Mouse (Mus musculus) embryonic facial prominence, embryonic 15.5 days (tissue): ENCODE measurements around the gene Clmp. TPM values are rescaled to one million over a fixed set of nuclear protein-coding genes. Genes with fewer than 3 reads are reported as not detected.
"Not testable (repeated sequence)": the region's sequence is repeated elsewhere in the genome, so short reads cannot be mapped to it uniquely, and the experiment has no call there.

ENCODE experiments used
- ATAC-seq: fragments of 200-750 bp; cut with Nextera tagmentation; 2 replicates; pipeline ENCODE4 v1.8.0; 2017; ENCODE audit warnings: low read depth, moderate TSS enrichment; ENCODE audit not compliant: insufficient number of reproducible peaks, low FRiP score, low TSS enrichment
- H3K27ac ChIP-seq: fragments of 300-500 bp; sonication (generic); replicated peaks from 2 replicates; pipeline ENCODE4 v1.5.1; 2015; ENCODE audit warnings: mild to moderate bottlenecking, inconsistent platforms
- H3K27me3 ChIP-seq: fragments of 300-500 bp; sonication (generic); 2 replicates; pipeline ENCODE4 v1.6.1; 2015; ENCODE audit warnings: inconsistent platforms
- H3K36me3 ChIP-seq: fragments of 300-500 bp; sonication (generic); 2 replicates; pipeline ENCODE4 v1.6.1; 2015; ENCODE audit warnings: mild to moderate bottlenecking, inconsistent platforms
- H3K4me1 ChIP-seq: fragments of 300-500 bp; sonication (generic); 2 replicates; pipeline ENCODE4 v1.6.1; 2015; ENCODE audit warnings: inconsistent platforms
- H3K4me2 ChIP-seq: fragments of 300-500 bp; sonication (generic); replicated peaks from 2 replicates; pipeline ENCODE4 v1.6.1; 2015; ENCODE audit warnings: mild to moderate bottlenecking, inconsistent platforms
- H3K4me3 ChIP-seq: fragments of 300-500 bp; sonication (generic); replicated peaks from 2 replicates; pipeline ENCODE4 v1.5.1; 2015; ENCODE audit warnings: mild to moderate bottlenecking, inconsistent platforms
- H3K9ac ChIP-seq: fragments of 300-500 bp; sonication (generic); 2 replicates; pipeline ENCODE4 v1.6.1; 2015; ENCODE audit warnings: inconsistent platforms
- H3K9me3 ChIP-seq: fragments of 300-500 bp; sonication (generic); replicated peaks from 2 replicates; pipeline ENCODE4 v1.6.1; 2016; ENCODE audit warnings: inconsistent platforms
- WGBS: fragments of 180-500 bp; shearing (Covaris S2); methylation state at CpG from one replicate; pipeline ENCODE4 v1.1.7; 2015; 5-methylcytosine and 5-hydroxymethylcytosine counted together
- polyA plus RNA-seq: library from polyadenylated mRNA; unstranded; fragments of >200 nt; fragmentation: Nextera tagmentation; extraction: Ambion mirVana; gene quantifications from 2 replicates; pipeline ENCODE4 v1.2.1, GENCODE M21; 2015

Clmp gene
- polyA plus RNA-seq, 1 experiment from 2014 or later, result 41.4 TPM

DNA sequence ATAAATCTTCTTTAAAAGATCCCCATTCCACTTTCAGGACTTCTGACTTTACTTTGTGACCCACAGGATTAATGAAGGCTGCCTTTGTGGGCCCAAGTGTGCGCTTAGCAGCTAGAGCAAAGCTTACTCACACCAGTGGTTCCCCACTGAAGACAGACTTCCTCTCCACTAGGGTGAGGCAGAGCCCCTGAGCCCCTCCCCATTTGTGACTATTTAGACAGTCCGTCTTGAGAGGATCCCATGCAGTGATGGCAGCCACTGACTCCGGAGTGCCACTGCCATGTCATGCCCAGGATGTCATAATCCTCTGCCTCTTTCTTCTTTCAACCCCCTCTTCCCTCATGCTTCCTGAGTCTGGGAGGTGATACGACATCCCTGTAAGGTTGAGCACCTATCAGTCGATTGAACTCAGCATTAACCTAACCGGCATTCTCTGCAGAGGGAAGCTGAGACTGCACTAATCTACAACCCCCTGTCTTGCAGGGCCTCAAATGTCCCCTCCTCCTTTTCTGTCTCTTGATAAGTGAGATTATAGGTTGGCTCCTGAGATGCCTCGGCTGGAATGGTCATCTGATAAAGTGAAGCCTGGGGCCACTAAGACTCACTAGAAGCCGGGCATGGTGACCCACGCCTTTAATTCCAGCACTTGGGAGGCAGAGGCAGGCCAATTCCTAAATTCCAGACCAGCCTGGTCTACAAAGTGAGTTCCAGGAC, 112.6 kb downstream of the Clmp start:
- Histone ChIP-seq H3K4me1 (peaks cover 16% of the 10 kb centered on the region), H3K27me3 (no peaks in the 10 kb centered on the region), H3K4me3 (no peak overlapping the region), H3K27ac (peak overlapping the region; percentile 98; the same call in 1 of the 2 replicates), H3K4me2 (no peak overlapping the region), H3K36me3 (peaks cover 3% of the 10 kb centered on the region; the same call in 1 of the 2 replicates), H3K9ac (no peak overlapping the region), H3K9me3 (no peaks in the 10 kb centered on the region)
- no peak for ATAC-seq
- 76% methylated on average over 9 of the region's 9 CpGs for WGBS

DNA sequence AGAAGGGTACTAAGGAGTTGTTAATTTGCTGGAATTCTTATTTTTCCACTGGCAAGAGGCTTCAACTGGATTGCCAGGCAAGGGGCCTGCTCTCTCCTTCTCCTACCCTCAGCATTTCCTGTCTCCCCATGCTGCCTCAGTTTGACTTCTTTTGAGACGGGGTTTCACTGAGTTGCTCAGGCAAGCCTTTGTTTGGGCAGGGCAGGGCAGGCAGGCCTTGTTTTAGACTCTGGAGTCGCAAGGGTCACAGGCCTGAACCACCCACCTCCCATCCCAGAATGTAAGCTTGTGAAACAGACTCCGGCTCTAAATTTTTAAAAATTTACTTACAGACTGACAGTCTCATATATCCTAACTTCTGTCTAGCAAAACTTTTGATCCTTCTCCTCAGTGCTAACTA, 113.3 kb downstream of the Clmp start:
- H3K4me3 ChIP-seq, result no peak overlapping the region
- no peak overlapping the region; the same call in 1 of the 2 replicates for H3K9ac ChIP-seq
- peaks cover 10% of the 10 kb centered on the region for H3K36me3 ChIP-seq
- H3K9me3 ChIP-seq, result no peaks in the 10 kb centered on the region
- no peaks in the 10 kb centered on the region for H3K27me3 ChIP-seq
- H3K4me2 ChIP-seq, result no peak overlapping the region
- peak overlapping the region; percentile 98 for H3K27ac ChIP-seq
- 51% methylated on average over 3 of the region's 3 CpGs for WGBS
- peaks cover 22% of the 10 kb centered on the region for H3K4me1 ChIP-seq
- no peak for ATAC-seq

DNA sequence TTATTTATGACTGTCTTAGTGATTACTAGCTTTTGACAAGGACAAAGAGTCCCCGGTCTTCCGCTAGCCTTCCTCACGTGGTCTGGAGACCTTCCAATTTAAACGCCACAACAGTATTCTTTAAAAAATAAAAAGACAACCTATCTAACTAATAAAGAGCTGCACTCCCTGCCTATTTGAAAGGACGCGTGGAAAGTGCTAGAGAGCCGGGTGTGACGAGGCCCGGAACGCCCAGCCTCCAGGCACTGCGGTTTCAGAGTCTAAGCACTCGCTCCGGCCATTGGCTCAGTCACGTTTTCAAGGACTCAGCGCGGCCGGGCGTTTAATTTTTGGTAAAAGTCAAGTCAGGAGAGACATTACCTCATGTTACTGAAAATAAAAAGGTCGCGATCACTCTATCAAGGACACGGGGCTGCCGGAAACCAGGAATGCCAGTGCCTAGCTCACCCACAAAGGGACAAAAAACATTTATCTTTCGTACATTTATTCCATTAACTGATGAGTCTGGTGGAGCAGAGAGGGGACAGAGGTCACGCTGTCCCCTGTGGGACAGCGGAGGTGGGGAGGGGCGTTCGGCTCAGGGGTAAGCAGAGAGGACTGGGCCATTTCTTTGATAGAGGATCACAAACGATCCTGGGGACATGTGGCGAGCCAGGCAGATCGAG, 114.2 kb downstream of the Clmp start:
- peak overlapping the region; percentile 70 for H3K9ac ChIP-seq
- H3K36me3 ChIP-seq, result peaks cover 16% of the 10 kb centered on the region
- peaks cover 27% of the 10 kb centered on the region for H3K4me1 ChIP-seq
- ATAC-seq, result 0 out of 2 replicates have a peak, but pooled peaks have one; percentile 0
- H3K4me3 ChIP-seq, result peak overlapping the region; percentile 97
- H3K4me2 ChIP-seq, result peak overlapping the region; percentile 68
- peak overlapping the region; percentile 98 for H3K27ac ChIP-seq
- WGBS, result under 1% methylated on average over 30 of the region's 30 CpGs
- H3K27me3 ChIP-seq, result no peaks in the 10 kb centered on the region
- H3K9me3 ChIP-seq, result no peaks in the 10 kb centered on the region

DNA sequence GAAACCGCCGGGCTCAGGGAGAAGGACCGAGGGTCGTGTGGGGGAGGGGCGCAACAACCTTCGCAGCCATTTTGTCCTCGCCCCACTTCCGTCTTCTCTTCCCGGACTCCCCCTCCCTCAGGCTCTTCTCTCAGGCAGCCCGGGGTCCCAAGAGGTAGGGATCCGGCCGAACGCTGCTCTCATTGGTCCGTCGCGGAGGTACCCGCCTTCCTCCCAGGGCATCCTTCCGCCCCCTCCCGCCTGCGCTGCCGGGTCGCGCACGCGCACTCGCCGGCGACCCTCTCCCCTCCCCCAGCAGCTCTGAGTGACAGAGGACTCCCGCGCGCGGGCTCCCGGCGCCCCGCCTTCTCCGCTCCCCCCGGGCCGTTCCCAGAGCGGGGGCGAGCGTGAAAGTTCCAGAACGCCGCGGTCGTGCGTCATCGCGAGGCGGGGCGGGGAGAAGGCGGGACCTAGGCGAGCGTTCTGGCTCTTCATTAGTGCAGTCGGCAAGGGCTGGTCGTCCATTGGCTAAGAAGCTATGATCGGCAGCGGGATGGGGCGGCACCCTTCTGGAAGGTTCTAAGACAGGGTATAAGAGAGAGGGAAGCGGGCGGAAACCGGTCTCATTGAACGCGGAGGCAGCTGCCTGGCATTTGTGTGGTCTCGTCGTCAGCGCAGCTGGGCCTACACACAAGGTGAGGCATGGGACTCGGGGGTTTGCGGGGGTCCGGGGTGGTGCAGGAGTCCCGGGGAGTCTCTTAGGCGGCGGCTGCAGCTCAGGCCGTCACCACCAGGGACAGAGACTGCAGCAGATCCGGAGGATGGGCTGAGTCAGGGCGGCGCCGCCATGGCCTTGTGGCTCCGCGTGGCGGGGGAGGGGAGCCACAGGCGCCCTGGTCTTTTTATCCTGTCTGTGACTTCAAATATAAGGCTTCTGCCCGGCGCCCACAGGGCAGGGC, 115.2 kb downstream of the Clmp start, which contains the start of gene Hspa8:
Gene Hspa8 (plus strand): TSS at position 310 of the 938 bp plus-strand sequence.
- peak; percentile 97 for ATAC-seq
- H3K4me1 ChIP-seq, result peaks cover 37% of the 10 kb centered on the region

DNA sequence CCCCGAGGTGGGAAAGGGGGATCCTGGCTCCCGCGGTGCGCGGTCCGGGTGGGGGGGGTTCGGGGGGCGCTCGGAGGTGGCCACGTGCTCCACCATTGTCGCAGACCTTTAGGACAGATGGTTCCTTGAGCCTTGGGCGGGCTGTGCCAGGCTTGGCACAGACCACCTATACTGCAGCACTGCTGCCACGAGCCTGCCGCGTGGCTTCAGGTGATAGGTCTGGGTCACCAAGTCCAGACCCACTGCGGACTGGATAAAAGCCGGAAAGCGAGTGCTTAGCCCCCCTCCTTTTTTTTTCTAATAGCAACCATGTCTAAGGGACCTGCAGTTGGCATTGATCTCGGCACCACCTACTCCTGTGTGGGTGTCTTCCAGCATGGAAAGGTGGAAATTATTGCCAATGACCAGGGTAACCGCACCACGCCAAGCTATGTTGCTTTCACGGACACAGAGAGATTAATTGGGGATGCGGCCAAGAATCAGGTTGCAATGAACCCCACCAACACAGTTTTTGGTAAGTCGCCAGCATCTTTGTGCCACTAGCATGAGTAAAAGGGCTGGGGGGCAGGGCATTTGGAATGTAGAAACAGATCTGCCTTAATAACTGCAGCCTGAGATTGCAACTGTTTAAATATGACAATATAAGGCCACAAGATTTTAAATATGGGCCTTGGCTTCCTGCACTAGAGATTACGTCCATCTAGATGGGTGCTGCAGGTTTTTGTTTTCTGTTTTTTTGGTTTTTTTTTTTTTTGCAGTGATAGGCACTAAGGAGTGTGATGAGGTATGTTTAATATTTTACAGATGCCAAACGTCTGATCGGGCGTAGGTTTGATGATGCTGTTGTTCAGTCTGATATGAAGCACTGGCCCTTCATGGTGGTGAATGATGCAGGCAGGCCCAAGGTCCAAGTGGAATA, 116.1 kb downstream of the Clmp start:
- ATAC-seq, result not testable (repeated sequence)
- peak overlapping the region; percentile 94 for H3K27ac ChIP-seq

More for the DNA sequence above, 115.2 kb downstream of the Clmp start, which contains the start of gene Hspa8:
- Histone ChIP-seq H3K27ac (peak within 1 kb of the TSS; percentile 98), H3K9me3 (no peaks in the 10 kb centered on the region), H3K9ac (peak within 1 kb of the TSS; percentile 99), H3K36me3 (peaks cover 25% of the 10 kb centered on the region), H3K4me2 (peak within 1 kb of the TSS; percentile 68), H3K27me3 (no peaks in the 10 kb centered on the region), H3K4me3 (peak within 1 kb of the TSS; percentile 97)
- under 1% methylated on average over 83 of the region's 83 CpGs for whole genome bisulfite sequencing

DNA sequence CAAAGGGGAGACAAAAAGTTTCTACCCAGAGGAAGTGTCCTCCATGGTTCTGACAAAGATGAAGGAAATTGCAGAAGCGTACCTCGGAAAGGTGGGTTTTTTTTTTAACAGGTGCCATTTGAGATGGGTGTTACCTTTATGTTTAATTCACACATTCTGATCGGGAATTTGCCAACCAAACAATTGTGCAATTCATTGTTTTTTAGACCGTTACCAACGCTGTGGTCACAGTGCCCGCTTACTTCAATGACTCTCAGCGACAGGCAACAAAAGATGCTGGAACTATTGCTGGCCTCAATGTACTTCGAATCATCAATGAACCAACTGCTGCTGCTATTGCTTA, 116.7 kb downstream of the Clmp start:
- H3K4me2 ChIP-seq, result peak overlapping the region; percentile 60
- not testable (repeated sequence) for ATAC-seq, H3K27me3 ChIP-seq, H3K27ac ChIP-seq, H3K9me3 ChIP-seq
- H3K36me3 ChIP-seq, result peaks cover 35% of the 10 kb centered on the region
- H3K9ac ChIP-seq, result peak overlapping the region; percentile 99
- peak overlapping the region; percentile 97 for H3K4me3 ChIP-seq
- peaks cover 51% of the 10 kb centered on the region for H3K4me1 ChIP-seq
- 4% methylated on average over 8 of the region's 8 CpGs for WGBS

More for the DNA sequence above, 116.1 kb downstream of the Clmp start:
- Histone ChIP-seq H3K4me2 (peak overlapping the region; percentile 60), H3K4me3 (peak overlapping the region; percentile 97), H3K4me1 (peaks cover 44% of the 10 kb centered on the region), H3K36me3 (peaks cover 35% of the 10 kb centered on the region), H3K9ac (peak overlapping the region; percentile 99)
- not testable (repeated sequence) for H3K9me3 ChIP-seq, H3K27me3 ChIP-seq
- under 1% methylated on average over 28 of the region's 28 CpGs for WGBS

DNA sequence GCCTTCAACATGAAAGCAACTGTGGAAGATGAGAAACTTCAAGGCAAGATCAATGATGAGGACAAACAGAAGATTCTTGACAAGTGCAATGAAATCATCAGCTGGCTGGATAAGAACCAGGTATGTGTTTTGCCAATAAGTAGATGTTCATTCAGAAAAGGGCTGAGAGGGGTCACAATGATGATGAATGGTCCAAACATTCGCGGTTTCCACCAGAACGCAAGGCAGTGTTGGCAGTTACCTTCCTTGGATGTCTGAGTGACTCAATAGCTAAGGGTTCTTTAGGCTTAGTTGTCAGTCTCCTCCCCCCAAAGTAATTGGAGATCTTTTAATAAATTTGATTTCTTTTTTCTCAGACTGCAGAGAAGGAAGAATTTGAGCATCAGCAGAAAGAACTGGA, 118.8 kb downstream of the Clmp start:
- H3K4me3 ChIP-seq, result not testable (repeated sequence)
- peaks cover 35% of the 10 kb centered on the region for H3K36me3 ChIP-seq

DNA sequence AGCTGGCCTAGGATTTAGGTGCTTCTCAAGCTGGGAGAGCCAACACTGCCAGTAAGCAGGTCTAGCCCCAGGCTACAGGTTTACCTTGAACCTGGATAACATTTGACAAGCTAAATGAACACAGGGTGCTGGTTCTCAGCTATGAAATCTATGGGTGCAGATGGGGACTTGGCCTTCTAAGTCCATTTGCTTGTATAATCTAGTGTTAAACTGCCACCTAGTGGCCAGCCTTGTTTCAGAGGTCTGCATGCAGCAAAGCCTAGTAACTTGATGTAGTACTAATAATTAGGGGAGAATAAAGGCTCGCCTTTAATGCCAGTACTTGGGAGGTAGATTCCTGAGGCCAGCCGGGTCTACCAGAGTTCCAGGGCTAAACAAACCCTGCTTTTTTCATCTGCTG, 119.5 kb downstream of the Clmp start:
- Histone ChIP-seq H3K4me3 (peak overlapping the region; percentile 0; the same call in 1 of the 2 replicates), H3K27ac (no peak overlapping the region), H3K36me3 (peaks cover 35% of the 10 kb centered on the region)

More for the DNA sequence above, 118.8 kb downstream of the Clmp start:
- H3K4me2 ChIP-seq, result peak overlapping the region; percentile 25; the same call in 1 of the 2 replicates
- 57% methylated on average over 3 of the region's 3 CpGs for WGBS
- not testable (repeated sequence) for H3K27me3 ChIP-seq, H3K9ac ChIP-seq, ATAC-seq, H3K27ac ChIP-seq, H3K9me3 ChIP-seq
- peaks cover 51% of the 10 kb centered on the region for H3K4me1 ChIP-seq

DNA sequence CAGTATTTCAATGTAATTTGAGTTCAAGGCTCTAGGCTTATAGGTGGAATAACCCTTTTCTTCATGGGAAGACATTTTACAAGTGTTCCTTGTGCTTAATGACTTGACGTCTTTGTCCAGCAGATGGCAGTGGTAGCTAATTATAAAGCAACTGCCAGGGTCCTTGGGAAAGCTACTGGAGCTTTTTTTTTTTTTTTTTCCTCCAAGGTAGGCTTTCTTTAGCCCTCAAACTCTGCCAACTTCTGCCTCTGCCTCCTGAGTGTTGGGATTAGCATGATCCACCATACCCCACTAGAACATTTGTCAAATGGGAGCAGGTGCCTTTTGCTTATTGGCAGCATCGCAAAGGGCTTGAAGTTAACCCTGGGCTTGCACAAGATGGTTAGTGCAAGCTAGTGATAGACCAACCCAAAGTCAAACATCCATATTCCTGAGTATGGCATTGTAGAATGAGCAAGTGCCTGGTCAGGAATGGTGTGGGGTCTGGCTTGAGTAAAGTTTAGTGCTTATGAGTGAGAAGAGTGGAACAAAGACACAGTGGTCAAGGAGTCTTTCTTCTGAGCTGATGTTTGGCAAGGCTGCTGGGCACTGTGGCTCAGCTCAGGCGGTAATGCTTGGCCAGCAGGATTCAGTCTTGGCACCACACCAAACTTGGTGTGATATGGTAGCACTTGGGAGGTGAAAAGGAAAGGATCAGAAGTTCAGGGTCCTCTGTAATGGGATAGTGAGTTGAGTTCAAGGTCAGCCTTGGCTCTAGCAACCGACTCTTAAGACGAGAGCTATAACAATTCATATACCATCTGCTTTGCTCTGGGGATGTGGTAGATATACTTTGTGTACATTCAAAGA, 120.9 kb downstream of the Clmp start:
- Histone ChIP-seq H3K27ac (peak overlapping the region; percentile 71), H3K4me1 (peaks cover 51% of the 10 kb centered on the region), H3K36me3 (peaks cover 35% of the 10 kb centered on the region), H3K9ac (no peak overlapping the region), H3K4me2 (no peak overlapping the region), H3K4me3 (no peak overlapping the region), H3K27me3 (no peaks in the 10 kb centered on the region), H3K9me3 (no peaks in the 10 kb centered on the region)
- 0 out of 2 replicates have a peak, but pooled peaks have one; percentile 31 for ATAC-seq
- WGBS, result 19% methylated on average over 5 of the region's 5 CpGs

More for the DNA sequence above, 119.5 kb downstream of the Clmp start:
- ATAC-seq, result no peak
- Histone ChIP-seq H3K9ac (no peak overlapping the region), H3K4me2 (peak overlapping the region; percentile 25; the same call in 1 of the 2 replicates), H3K27me3 (no peaks in the 10 kb centered on the region), H3K4me1 (peaks cover 48% of the 10 kb centered on the region), H3K9me3 (no peaks in the 10 kb centered on the region)
- WGBS, result 20% methylated on average over 2 of the region's 2 CpGs
